Mouse (Mus musculus): ENCODE results near the gene Zfhx3. TPM values are rescaled to one million over a fixed set of nuclear protein-coding genes. Genes with fewer than 3 reads are reported as not detected.

Zfhx3 gene
- polyA plus RNA-seq, 2 experiments = 14.4 to 26.1 TPM

DNA sequence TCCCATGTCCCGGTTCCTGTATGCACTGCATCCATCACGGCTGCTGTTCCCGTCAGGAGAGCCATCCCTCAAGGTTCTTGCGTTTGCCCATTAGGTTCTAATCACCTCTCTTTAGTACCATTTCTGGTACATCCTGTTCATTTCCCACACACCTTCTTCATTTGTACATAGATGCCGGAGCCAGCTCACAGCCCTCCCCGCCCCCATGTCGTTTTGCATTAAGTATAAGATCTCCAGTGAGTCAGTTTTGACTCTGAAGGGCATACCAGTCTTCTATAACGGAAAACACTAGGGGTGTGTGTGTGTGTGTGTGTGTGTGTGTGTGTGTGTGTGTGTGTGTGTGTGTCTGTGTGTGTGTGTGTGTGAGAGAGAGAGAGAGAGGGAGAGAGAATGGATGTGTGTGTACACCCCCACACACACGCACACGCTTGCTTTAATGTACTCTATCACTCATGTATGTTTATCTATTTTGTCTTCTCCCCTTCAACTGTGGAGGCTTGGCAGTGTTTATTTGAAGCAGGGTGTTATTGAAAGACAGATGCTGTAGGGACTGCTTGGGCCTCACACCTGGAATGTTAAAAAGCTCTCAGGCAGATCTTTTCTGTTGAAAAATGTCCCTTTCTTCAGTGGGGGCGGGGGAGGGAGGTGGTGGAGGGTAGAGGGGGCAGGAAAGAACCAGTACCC, 962.0 kb downstream of the Zfhx3 start:
- no peak for TF ChIP-seq POLR2A (IDR thresholded peaks at IDR 0.05; ENCODE audit: borderline replicate concordance, extremely low read depth, insufficient read depth, insufficient read length)
- ATAC-seq (ENCODE audit: low FRiP score, low read depth) (no peak), DNase-seq (ENCODE audit: low spot score) (no peak)
- 40% methylated on average over 11 of the region's 11 CpGs for WGBS
- H3K4me1 ChIP-seq (ENCODE audit: control insufficient read depth, insufficient read depth, low read length) = peaks cover 22% of the 10 kb centered on the region
- H3K9ac ChIP-seq (ENCODE audit: low read depth, low read length, severe bottlenecking) = no peak overlapping the region
- no peaks in the 10 kb centered on the region for H3K27me3 ChIP-seq (ENCODE audit: control insufficient read depth, insufficient read depth, low read length)
- H3K4me2 ChIP-seq (replicated peaks; ENCODE audit: low read depth, low read length, severe bottlenecking) = no peak overlapping the region
- no peak overlapping the region for H3K27ac ChIP-seq (replicated peaks; ENCODE audit: low read depth, low read length)
- H3K4me3 ChIP-seq (replicated peaks; ENCODE audit: low read length) = no peak overlapping the region
- no peaks in the 10 kb centered on the region for H3K9me3 ChIP-seq (ENCODE audit: control insufficient read depth, low read length)
- peaks cover 5% of the 10 kb centered on the region; the same call in 1 of the 2 replicates for H3K36me3 ChIP-seq (ENCODE audit: control insufficient read depth, insufficient read depth, low read length)

DNA sequence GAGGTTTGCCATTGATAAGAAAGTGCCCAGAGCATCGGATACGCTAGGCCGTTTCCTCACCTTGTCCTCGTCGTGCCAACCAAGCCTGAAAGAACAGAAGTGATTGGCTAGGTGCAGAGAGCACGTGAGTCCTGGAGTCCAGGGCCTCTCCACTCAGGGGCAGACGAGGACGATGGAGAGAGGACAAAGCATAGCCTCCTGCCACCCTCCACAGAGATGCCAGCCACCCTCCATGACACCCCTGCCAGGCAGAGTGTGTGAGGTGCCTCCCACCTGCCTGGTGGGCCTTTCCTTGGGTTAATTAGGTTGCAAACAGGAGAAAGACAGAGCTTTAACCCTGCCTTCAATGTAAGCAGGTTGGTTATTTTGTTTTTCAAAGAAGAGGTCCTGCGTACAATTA, 965.6 kb downstream of the Zfhx3 start:
- no peak overlapping the region for H3K27ac ChIP-seq (replicated peaks; ENCODE audit: low read depth, low read length)
- no peak overlapping the region for H3K4me2 ChIP-seq (replicated peaks; ENCODE audit: low read depth, low read length, severe bottlenecking)
- no peak overlapping the region for H3K9ac ChIP-seq (ENCODE audit: low read depth, low read length, severe bottlenecking)
- DNase-seq (ENCODE audit: low spot score) (no peak), ATAC-seq (ENCODE audit: low FRiP score, low read depth) (no peak)
- 82% methylated on average over 9 of the region's 9 CpGs for WGBS
- peaks cover 3% of the 10 kb centered on the region; the same call in 1 of the 2 replicates for H3K36me3 ChIP-seq (ENCODE audit: control insufficient read depth, insufficient read depth, low read length)
- H3K27me3 ChIP-seq (ENCODE audit: control insufficient read depth, insufficient read depth, low read length) = no peaks in the 10 kb centered on the region
- no peak overlapping the region for H3K4me3 ChIP-seq (replicated peaks; ENCODE audit: low read length)
- peaks cover 20% of the 10 kb centered on the region for H3K4me1 ChIP-seq (ENCODE audit: control insufficient read depth, insufficient read depth, low read length)
- no peaks in the 10 kb centered on the region for H3K9me3 ChIP-seq (ENCODE audit: control insufficient read depth, low read length)
- TF ChIP-seq POLR2A (IDR thresholded peaks at IDR 0.05; ENCODE audit: borderline replicate concordance, extremely low read depth, insufficient read depth, insufficient read length) = no peak

DNA sequence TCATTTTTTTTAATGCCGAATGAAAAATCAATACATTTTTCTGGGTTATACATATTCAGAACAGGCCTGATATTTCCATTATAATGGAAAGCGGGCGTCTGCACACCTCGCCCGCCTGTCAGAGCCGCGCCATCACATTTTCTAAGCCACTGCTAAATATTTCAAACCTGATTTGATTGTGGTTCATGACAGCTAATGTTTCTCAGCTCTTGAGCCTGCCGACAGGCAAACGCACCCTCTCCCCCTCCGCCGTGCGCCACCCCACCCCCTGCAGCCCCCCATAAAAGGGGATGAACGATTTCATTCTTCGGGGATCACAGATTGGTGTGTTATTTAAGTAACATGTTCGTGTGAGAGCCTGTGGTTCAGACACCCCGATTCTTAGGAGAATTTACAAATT, 966.1 kb downstream of the Zfhx3 start:
- Histone ChIP-seq H3K4me1 (ENCODE audit: control insufficient read depth, insufficient read depth, low read length) (peaks cover 19% of the 10 kb centered on the region), H3K4me3 (replicated peaks; ENCODE audit: low read length) (no peak overlapping the region), H3K27ac (replicated peaks; ENCODE audit: low read depth, low read length) (no peak overlapping the region), H3K27me3 (ENCODE audit: control insufficient read depth, insufficient read depth, low read length) (no peaks in the 10 kb centered on the region), H3K9ac (ENCODE audit: low read depth, low read length, severe bottlenecking) (no peak overlapping the region), H3K9me3 (ENCODE audit: control insufficient read depth, low read length) (no peaks in the 10 kb centered on the region), H3K4me2 (replicated peaks; ENCODE audit: low read depth, low read length, severe bottlenecking) (no peak overlapping the region), H3K36me3 (ENCODE audit: control insufficient read depth, insufficient read depth, low read length) (peaks cover 3% of the 10 kb centered on the region; the same call in 1 of the 2 replicates)
- ATAC-seq (ENCODE audit: low FRiP score, low read depth) (no peak), DNase-seq (ENCODE audit: low spot score) (no peak)
- WGBS = 68% methylated on average over 16 of the region's 16 CpGs
- no peak for TF ChIP-seq POLR2A (IDR thresholded peaks at IDR 0.05; ENCODE audit: borderline replicate concordance, extremely low read depth, insufficient read depth, insufficient read length)

DNA sequence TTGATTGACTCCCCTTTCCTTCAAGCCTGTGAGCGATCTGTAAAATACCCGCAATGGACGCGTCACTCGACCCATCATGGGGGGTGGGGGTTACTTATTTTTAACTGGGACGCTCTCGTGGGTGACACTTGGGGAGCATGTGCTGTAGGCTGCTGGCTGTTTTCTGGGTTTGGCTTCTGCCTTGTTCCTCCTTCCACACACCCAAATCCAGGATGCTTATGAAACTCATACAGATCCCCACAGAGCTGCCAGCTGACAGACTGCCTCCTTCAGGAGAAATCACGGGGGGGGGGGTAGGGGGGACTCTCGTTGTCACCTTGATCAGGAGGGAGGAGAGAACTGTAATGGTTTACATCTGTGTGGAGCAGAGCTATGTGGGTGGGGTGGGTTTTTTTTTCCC, 966.6 kb downstream of the Zfhx3 start:
- peaks cover 5% of the 10 kb centered on the region; the same call in 1 of the 2 replicates for H3K36me3 ChIP-seq (ENCODE audit: control insufficient read depth, insufficient read depth, low read length)
- no peak overlapping the region for H3K4me3 ChIP-seq (replicated peaks; ENCODE audit: low read length)
- DNase-seq (ENCODE audit: low spot score) (no peak), ATAC-seq (ENCODE audit: low FRiP score, low read depth) (no peak)
- no peaks in the 10 kb centered on the region for H3K27me3 ChIP-seq (ENCODE audit: control insufficient read depth, insufficient read depth, low read length)
- 59% methylated on average over 9 of the region's 9 CpGs for WGBS
- H3K27ac ChIP-seq (replicated peaks; ENCODE audit: low read depth, low read length) = no peak overlapping the region
- TF ChIP-seq POLR2A (IDR thresholded peaks at IDR 0.05; ENCODE audit: borderline replicate concordance, extremely low read depth, insufficient read depth, insufficient read length) = no peak
- peaks cover 15% of the 10 kb centered on the region for H3K4me1 ChIP-seq (ENCODE audit: control insufficient read depth, insufficient read depth, low read length)
- no peak overlapping the region for H3K9ac ChIP-seq (ENCODE audit: low read depth, low read length, severe bottlenecking)
- no peak overlapping the region for H3K4me2 ChIP-seq (replicated peaks; ENCODE audit: low read depth, low read length, severe bottlenecking)
- H3K9me3 ChIP-seq (ENCODE audit: control insufficient read depth, low read length) = no peaks in the 10 kb centered on the region

DNA sequence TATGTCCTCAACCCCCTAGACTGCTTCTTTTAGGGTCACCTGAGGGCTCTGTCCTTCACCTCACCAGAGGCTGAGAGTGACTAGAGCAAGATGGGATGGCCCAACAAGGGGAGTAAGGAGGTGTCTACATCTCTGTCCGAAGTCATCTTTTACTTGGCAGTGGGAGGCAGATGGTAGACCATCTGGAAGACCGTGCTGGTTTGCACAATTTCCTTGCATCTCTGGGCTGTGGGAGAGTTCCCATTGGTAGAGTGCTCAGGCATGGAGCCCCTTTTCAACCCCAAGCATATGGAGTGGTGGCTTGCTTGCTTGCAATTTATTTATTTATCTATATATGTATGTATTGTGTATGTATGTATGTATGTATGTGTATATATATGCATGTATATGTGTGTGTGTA, 967.0 kb downstream of the Zfhx3 start:
- H3K36me3 ChIP-seq (ENCODE audit: control insufficient read depth, insufficient read depth, low read length) = peaks cover 9% of the 10 kb centered on the region; the same call in 1 of the 2 replicates
- no peak for ATAC-seq (ENCODE audit: low FRiP score, low read depth)
- no peak overlapping the region for H3K9ac ChIP-seq (ENCODE audit: low read depth, low read length, severe bottlenecking)
- no peaks in the 10 kb centered on the region for H3K9me3 ChIP-seq (ENCODE audit: control insufficient read depth, low read length)
- H3K27me3 ChIP-seq (ENCODE audit: control insufficient read depth, insufficient read depth, low read length) = no peaks in the 10 kb centered on the region
- peaks cover 11% of the 10 kb centered on the region for H3K4me1 ChIP-seq (ENCODE audit: control insufficient read depth, insufficient read depth, low read length)
- no peak overlapping the region for H3K4me3 ChIP-seq (replicated peaks; ENCODE audit: low read length)
- no peak for DNase-seq (ENCODE audit: low spot score)
- H3K27ac ChIP-seq (replicated peaks; ENCODE audit: low read depth, low read length) = no peak overlapping the region
- H3K4me2 ChIP-seq (replicated peaks; ENCODE audit: low read depth, low read length, severe bottlenecking) = no peak overlapping the region
- no peak for TF ChIP-seq POLR2A (IDR thresholded peaks at IDR 0.05; ENCODE audit: borderline replicate concordance, extremely low read depth, insufficient read depth, insufficient read length)
- WGBS = 75% methylated on average over 2 of the region's 2 CpGs
